Mouse (Mus musculus) spleen, postnatal 10 days (tissue): ENCODE data around the gene Slc37a1.
"Not testable (repeated sequence)": the region's sequence is repeated elsewhere in the genome, so short reads cannot be mapped to it uniquely, and the experiment has no call there.

Experiments
- DNase-seq, 2 experiments: peaks; one replicate each; pipeline ENCODE4 v3.0.0; 2021 to 2022; ENCODE audit warnings: low spot score in 2 of 2

Gene Slc37a1

GRCm38 (mm10) chr17:31349388-31349787 lies 62.8 kb downstream of the Slc37a1 start:
- no peak for DNase-seq

GRCm38 (mm10) chr17:31351984-31352383 lies 65.4 kb downstream of the Slc37a1 start:
- DNase-seq, result no peak

GRCm38 (mm10) chr17:31353255-31353654 lies 66.7 kb downstream of the Slc37a1 start:
- no peak for DNase-seq

GRCm38 (mm10) chr17:31354684-31355083 lies 68.1 kb downstream of the Slc37a1 start:
- not testable (repeated sequence) for DNase-seq

DNA sequence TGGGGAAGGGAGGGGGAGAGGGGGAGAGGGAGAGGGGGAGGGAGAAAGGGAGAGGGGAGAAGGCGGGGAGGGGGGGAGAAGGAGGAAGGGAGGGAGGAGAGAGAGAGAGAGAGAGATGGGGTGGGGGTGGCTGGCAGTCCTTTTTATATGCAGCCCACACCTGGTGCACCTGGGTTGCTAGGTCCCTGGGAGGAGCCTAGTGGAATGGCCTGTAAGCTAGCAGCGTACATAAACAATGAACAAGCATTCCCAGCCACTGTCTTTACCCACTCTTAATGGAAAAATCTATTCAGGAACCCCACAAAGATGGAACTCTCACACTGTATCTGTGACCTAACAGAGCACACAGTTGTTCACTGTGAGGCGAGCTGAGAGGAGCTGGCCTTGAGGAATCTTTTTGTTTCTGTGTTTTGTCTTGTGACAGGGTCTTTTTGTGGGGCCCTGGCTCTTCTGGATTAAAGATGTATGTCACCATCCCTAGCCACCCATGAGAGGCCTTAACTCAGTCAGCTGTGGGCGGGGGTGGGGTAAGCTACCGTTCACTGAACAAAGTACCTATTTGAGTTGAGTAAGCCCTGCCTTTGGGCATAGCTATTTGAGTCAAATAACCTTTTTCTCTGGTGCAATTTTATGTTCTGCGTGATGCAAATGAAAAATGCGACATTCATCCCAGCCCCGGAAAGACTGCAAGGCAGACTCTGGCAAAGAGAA lies 69.4 kb downstream of the Slc37a1 start:
- DNase-seq, result no peak

GRCm38 (mm10) chr17:31360582-31360981 lies 74.0 kb downstream of the Slc37a1 start:
- DNase-seq, result no peak

- no peak for DNase-seq
Observed at GRCm38 (mm10) chr17:31365586-31366166, 79.1 kb downstream of the Slc37a1 start.

- no peak for DNase-seq
Observed at GRCm38 (mm10) chr17:31370221-31370620, 83.6 kb downstream of the Slc37a1 start.

- DNase-seq, result no peak
Observed at GRCm38 (mm10) chr17:31370931-31371330, 84.3 kb downstream of the Slc37a1 start.

DNA sequence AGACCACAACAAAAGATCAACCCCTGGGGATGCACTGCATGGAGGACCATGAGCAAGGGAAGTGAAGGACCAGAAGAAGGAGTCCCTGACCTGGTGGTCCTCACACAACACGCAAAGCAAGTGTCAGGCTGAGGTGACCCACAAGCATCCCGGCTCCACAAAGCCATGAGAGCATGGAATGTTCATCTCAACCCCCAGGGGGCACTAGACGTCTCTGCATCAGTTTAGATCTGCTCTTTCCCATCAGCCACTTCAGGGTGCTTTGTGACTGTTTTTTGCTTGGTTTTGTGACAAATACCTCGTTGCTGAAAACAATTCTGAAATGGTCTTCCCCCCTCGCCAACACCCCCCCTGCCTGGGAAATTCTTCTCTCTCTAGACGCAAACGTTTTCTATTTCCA lies 91.4 kb downstream of the Slc37a1 start:
- peak; percentile 12 to 64 for DNase-seq

DNA sequence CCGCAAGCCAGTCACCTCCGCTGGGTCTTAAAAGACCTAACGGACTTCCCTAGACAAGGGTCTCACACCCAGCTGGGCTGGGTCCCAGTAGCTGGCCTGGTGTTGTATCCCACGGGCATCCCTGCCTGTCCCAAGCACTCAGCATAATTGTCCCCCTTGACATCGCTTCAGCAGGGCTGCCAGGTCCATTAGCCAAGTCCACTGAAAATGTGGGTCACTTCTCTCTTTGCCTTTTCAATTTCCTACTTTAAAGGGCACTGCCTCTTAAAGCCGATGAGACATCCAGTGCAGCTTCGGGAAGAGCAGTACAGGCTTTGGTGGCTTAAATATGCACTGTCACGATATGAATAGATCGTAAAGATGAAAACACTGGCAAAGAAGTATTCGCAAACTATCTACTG lies 91.8 kb downstream of the Slc37a1 start:
- no peak for DNase-seq

DNA sequence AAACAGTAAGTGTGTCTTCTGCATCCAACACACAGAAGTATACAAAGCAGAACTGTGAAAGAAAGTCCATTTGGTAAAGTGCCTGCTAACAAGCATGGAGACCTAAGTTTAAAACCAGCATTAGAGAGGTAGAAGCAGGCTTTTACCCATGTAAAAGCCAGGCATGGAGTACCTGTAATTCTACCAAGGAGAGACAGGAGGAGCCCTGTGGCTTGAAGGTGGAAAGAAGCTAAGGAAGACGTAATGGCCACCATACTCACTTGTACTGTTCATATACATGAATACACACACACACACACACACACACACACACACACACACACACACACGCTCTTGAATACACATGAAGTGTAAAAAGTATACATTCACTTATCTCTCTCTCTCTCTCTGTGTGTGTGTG lies 92.5 kb downstream of the Slc37a1 start:
- DNase-seq, result no peak

GRCm38 (mm10) chr17:31379863-31380262 lies 93.3 kb downstream of the Slc37a1 start:
- no peak for DNase-seq

- no peak for DNase-seq
Observed at GRCm38 (mm10) chr17:31383320-31383719, 96.7 kb downstream of the Slc37a1 start.

DNA sequence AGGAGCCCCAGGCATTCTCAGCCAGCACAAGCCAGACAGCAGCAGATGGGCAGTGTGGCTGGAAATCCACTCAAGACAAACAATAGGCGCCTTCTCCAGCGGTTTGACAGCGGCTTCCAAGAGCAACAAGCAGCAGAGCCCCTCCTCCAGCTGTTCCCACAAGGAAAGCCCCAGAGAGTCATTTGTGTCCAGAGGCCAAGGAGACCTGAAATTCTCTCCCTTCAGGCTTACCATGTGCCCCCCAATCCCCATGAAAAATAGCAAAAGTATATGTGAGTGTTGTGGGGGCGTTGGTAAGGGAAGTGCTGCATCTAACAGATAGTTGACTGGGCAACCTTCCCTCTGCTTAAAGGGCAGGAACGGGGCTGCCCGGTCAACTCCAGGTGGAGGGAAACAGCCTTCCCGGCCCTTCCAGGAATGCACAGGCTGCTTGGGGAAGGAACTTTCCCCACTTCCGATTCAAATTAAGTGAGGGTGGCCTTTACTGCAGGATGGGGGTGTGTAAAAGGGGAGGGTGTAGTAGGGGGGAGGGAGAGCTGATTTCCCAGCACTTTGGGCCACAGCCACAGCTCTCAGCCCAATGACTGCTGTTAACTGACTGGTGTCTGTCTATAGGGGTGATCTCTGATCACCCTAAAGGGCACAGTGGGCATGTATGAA lies 98.5 kb downstream of the Slc37a1 start:
- no peak for DNase-seq

DNA sequence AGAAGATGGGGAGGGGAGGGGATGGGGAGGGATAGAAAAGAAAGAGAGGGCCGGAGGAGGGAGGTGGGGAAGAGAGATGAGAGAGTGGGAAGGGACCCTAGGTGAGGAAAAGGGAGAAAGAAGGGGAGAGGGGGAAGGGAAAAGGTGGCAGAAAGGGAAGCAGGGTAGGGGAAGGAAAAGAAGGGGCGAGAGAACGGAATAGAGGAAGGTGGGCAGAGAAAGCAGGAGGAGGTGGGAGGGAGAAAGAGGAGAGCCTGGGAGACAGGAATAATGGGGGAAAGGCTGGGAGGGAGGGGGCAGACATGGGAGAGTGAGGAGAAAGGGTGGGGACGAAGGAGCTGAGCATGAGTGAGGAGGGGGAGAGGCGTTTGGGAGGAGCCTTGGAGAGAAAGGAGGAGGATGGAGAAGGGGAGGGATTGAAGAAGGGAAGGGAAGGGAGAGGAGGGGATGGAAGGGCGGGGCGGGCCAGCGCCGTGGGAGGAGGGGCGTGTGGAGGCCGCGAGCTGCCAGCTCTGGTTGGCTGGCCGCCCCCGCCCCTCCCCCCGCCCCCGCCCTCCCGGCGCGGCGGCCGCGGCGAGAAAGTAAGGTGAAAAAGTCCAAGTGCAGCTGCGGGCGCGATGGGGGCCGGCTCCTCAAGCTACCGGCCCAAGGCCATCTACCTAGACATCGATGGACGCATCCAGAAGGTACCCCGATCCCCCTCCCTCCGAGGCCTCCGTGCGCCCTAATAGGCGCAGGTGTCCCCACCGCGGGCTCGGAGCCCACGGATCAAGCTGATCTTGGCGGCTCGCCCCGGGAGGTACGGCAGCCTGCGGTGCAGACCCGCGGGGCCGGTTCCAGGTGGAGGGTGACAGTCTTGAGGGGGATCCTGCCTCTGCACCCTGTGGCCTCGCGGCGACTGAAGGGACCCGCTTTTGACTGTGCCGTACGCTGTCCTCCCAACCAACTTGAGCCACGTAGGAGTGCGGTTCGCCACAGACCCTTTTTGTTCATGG lies 99.4 kb downstream of the Slc37a1 start, which contains the start of gene Pde9a:
Pde9a (plus strand) TSS at position 540 of the 995 bp plus-strand sequence.
- DNase-seq, result peak in 1 of 2 experiments; percentile 39

DNA sequence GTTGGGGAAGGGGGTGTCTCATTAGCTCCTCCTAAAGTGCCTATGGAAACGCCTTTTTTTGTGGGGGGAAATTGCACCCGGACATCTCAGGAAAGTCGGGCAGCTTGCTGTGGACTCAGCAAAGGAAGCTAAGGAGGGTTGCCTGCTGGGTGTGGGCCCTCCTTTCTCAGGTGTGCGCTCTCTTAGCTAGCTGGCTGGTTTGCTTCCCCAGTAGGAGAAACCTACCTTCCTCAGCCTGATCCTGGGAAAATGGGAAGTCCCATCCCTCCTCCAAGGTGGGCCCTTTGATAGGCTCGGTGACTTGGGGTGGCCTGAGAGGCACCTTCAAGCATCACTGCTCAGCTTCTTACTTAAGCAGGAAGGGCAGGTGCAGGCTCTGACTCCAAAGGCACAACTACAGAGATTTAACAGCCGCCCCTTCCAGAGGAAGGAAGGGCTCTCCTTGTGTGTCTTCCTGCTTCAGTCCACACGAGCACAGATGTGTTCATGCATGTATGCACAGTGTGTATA lies 100.2 kb downstream of the Slc37a1 start:
- DNase-seq, result no peak

- no peak for DNase-seq
Observed at GRCm38 (mm10) chr17:31389432-31390050, 102.9 kb downstream of the Slc37a1 start.

GRCm38 (mm10) chr17:31391462-31391861 lies 104.9 kb downstream of the Slc37a1 start:
- DNase-seq, result no peak

DNA sequence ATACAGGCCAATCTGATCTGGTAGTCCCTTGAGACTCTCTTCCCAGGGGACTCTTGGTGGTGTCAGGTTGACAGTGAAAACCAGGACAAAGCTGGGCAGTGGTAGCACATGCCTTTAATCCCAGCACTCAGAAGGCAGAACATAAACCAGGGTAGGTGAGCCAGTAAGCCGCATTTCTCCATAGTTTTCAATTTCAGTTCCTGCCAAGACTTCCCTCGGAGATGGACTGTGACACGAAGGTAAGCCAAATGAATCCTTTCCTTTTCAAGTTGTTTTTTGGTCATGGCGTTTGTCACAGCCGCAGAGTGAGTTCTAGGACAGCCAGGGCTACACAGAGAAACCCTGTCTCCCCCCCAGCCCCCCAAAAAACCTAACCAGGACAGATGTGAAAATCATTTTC lies 105.4 kb downstream of the Slc37a1 start:
- no peak for DNase-seq

DNA sequence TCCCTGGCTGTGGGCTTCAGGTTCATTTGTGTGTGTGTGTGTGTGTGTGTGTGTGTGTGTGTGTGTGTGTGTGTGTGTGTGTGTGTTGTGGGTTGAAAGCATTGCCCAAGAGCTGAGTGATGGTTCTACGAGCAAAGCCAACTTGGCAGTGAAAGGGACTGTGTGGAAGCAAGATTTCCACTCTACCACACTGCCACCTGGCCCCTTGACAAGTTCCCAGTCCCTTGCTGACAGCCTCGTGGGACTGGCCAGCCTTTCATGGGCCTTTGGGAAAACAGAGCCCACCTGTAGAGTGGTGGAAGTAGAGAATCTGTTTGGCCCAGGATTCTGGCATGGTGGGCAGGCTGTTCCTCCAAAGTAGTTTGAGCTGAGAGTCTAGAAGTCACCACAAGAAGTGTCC lies 107.2 kb downstream of the Slc37a1 start:
- DNase-seq, result no peak
